Mouse (Mus musculus) liver, embryonic 15.5 days (tissue): ENCODE measurements around the gene Kcna2. TPM values are rescaled to one million over a fixed set of nuclear protein-coding genes. Genes with fewer than 3 reads are reported as not detected.

Experiments
- ATAC-seq: fragments of 200-750 bp; cut with Nextera tagmentation; 2 replicates; pipeline ENCODE4 v1.8.0; 2017; ENCODE audit warnings: moderate number of reproducible peaks, mild to moderate bottlenecking, moderate library complexity; ENCODE audit not compliant: insufficient read depth
- H3K27ac ChIP-seq: fragments of 300-500 bp; sonication (generic); replicated peaks from 2 replicates; pipeline ENCODE4 v1.5.1; 2015; ENCODE audit warnings: mild to moderate bottlenecking, inconsistent platforms
- H3K27me3 ChIP-seq: fragments of 300-500 bp; sonication (generic); 2 replicates; pipeline ENCODE4 v1.6.1; 2015; ENCODE audit warnings: mild to moderate bottlenecking, inconsistent platforms
- H3K36me3 ChIP-seq: fragments of 300-500 bp; sonication (generic); replicated peaks from 2 replicates; pipeline ENCODE4 v1.6.1; 2015; ENCODE audit warnings: moderate library complexity, mild to moderate bottlenecking, inconsistent platforms
- H3K4me1 ChIP-seq: fragments of 300-500 bp; sonication (generic); replicated peaks from 2 replicates; pipeline ENCODE4 v1.6.1; 2015; ENCODE audit warnings: inconsistent platforms
- H3K4me2 ChIP-seq: fragments of 300-500 bp; sonication (generic); 2 replicates; pipeline ENCODE4 v1.6.1; 2015; ENCODE audit warnings: moderate library complexity, mild to moderate bottlenecking, inconsistent platforms
- H3K4me3 ChIP-seq: fragments of 300-500 bp; sonication (generic); replicated peaks from 2 replicates; pipeline ENCODE4 v1.5.1; 2015; ENCODE audit warnings: mild to moderate bottlenecking, inconsistent platforms
- H3K9ac ChIP-seq: fragments of 300-500 bp; sonication (generic); 2 replicates; pipeline ENCODE4 v1.6.1; 2015; ENCODE audit warnings: moderate library complexity, mild to moderate bottlenecking, inconsistent platforms
- H3K9me3 ChIP-seq: fragments of 300-500 bp; sonication (generic); replicated peaks from 2 replicates; pipeline ENCODE4 v1.6.1; 2016; ENCODE audit warnings: inconsistent platforms
- WGBS: fragments of 180-500 bp; shearing (Covaris S2); methylation state at CpG from one replicate; pipeline ENCODE4 v1.1.7; 2015; ENCODE audit warnings: mixed read lengths; ENCODE audit not compliant: insufficient replicate concordance; 5-methylcytosine and 5-hydroxymethylcytosine counted together
- polyA plus RNA-seq: library from polyadenylated mRNA; unstranded; fragments of >200 nt; fragmentation: Nextera tagmentation; extraction: Ambion mirVana; gene quantifications from 2 replicates; pipeline ENCODE4 v1.2.1, GENCODE M21; 2015

Kcna2 gene
- polyA plus RNA-seq, 1 experiment from 2014 or later = 0.09 TPM

DNA sequence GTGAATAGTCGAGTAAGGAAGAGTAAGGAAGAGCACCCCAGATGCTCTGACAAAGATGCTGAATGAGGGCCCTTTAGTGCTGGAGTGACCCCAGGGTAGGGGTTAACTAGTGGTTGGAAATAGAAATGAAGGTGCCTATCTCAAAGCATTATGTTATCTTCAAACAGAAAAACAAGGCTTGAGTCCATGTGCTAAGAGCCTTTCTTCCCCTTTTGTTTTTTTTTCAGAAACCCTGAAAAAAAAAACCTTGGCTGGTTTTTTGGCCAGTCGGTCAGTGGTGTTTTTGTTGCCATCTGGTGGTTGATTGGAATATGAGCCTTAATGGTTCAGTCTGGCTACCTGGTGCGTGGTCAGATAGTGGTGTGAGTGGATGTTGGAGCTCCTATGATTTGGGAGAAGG, 19.7 kb upstream of the Kcna2 start:
- H3K4me2 ChIP-seq = no peak overlapping the region
- no peak overlapping the region for H3K9ac ChIP-seq
- no peak for ATAC-seq
- H3K27me3 ChIP-seq = no peaks in the 10 kb centered on the region
- H3K27ac ChIP-seq = no peak overlapping the region
- no peaks in the 10 kb centered on the region for H3K36me3 ChIP-seq
- 20% methylated on average over 3 of the region's 3 CpGs for WGBS
- H3K4me1 ChIP-seq = no peaks in the 10 kb centered on the region
- no peak overlapping the region for H3K4me3 ChIP-seq
- H3K9me3 ChIP-seq = no peaks in the 10 kb centered on the region

- H3K27me3 ChIP-seq = no peaks in the 10 kb centered on the region
- no peaks in the 10 kb centered on the region for H3K9me3 ChIP-seq
- H3K4me1 ChIP-seq = no peaks in the 10 kb centered on the region
- H3K9ac ChIP-seq = no peak overlapping the region
- H3K27ac ChIP-seq = no peak overlapping the region
- WGBS = 39% methylated on average over 3 of the region's 3 CpGs
- no peak overlapping the region for H3K4me3 ChIP-seq
- H3K4me2 ChIP-seq = no peak overlapping the region
- no peak for ATAC-seq
- no peaks in the 10 kb centered on the region for H3K36me3 ChIP-seq
These were observed 16.4 kb upstream of the Kcna2 start for GRCm38 (mm10) chr3:107084586-107084985.

DNA sequence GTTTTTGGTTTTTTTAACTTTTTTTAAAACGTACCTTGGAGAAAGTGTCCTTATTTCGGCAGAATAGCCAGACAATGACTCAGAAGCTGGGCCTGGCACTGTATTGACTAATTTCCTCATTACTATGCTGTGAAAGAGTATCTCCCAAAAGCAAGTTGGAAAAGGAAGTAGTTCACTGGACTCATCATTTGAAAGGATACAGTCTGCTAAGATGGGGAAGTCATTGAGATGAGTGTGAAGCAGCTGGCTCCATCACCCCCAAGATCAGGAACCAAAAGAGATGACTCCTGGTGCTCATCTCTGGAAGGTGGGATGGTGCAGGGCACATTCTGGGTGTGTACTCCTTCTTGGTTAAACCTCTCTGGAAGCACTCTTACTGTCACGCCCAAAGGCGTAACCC, 13.5 kb upstream of the Kcna2 start:
- H3K9ac ChIP-seq = no peak overlapping the region
- no peak for ATAC-seq
- H3K27ac ChIP-seq = no peak overlapping the region
- H3K4me3 ChIP-seq = no peak overlapping the region
- no peaks in the 10 kb centered on the region for H3K9me3 ChIP-seq
- no peaks in the 10 kb centered on the region for H3K4me1 ChIP-seq
- no peaks in the 10 kb centered on the region for H3K36me3 ChIP-seq
- H3K4me2 ChIP-seq = no peak overlapping the region
- H3K27me3 ChIP-seq = no peaks in the 10 kb centered on the region
- WGBS = 61% methylated on average over 4 of the region's 4 CpGs

DNA sequence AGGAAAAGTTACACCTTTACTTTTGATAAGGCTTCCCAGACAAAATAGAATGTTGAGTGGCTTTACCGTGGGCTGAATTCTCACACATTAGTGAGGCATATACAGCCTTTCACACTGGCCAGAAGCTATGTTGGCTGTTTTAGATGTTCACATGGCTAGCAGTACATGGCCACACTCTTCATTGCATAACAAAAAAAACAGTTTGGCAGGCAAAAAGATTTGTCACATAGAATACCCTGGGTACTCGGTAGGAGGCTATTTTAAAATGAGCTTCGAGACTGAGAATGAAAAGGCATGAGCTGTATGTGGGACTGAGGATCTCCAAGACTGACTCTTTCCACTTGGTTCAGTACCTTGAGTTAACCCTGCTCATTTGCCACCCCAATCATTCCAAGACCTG, 12.1 kb upstream of the Kcna2 start:
- Histone ChIP-seq H3K27me3 (no peaks in the 10 kb centered on the region), H3K4me2 (no peak overlapping the region), H3K4me1 (no peaks in the 10 kb centered on the region), H3K36me3 (no peaks in the 10 kb centered on the region), H3K27ac (no peak overlapping the region), H3K9me3 (no peaks in the 10 kb centered on the region), H3K9ac (no peak overlapping the region), H3K4me3 (no peak overlapping the region)
- no peak for ATAC-seq
- 66% methylated on average over 3 of the region's 3 CpGs for WGBS

GRCm38 (mm10) chr3:107089475-107089874, 11.5 kb upstream of the Kcna2 start:
- WGBS = 32% methylated on average over 3 of the region's 3 CpGs

DNA sequence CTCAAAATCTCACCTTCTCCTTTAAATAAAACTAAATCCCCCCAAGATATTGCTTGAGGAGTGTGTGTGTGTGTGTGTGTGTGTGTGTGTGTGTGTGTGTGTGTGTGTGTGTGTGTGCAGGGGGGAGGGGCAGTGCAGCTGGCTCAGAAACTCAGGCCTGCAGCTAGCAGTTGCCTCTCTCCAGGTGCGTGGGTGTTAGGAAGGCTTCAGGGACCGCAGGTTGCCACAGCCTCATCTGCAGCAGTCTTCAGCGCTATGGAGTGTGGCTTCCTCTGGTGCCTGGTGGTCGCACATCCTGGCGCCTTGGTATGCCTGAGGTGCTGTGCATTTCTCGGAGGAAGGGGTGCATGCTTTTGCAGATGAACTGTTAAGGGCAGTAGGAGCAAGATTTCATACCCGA, 10.9 kb upstream of the Kcna2 start:
- Histone ChIP-seq H3K9me3 (no peaks in the 10 kb centered on the region), H3K4me2 (no peak overlapping the region), H3K9ac (no peak overlapping the region), H3K27me3 (no peaks in the 10 kb centered on the region), H3K4me1 (no peaks in the 10 kb centered on the region), H3K4me3 (no peak overlapping the region), H3K27ac (no peak overlapping the region), H3K36me3 (no peaks in the 10 kb centered on the region)
- no peak for ATAC-seq
- 50% methylated on average over 7 of the region's 7 CpGs for WGBS

More at GRCm38 (mm10) chr3:107089475-107089874, 11.5 kb upstream of the Kcna2 start:
- H3K27me3 ChIP-seq = no peaks in the 10 kb centered on the region
- no peak overlapping the region for H3K27ac ChIP-seq
- H3K4me3 ChIP-seq = no peak overlapping the region
- no peaks in the 10 kb centered on the region for H3K36me3 ChIP-seq
- no peaks in the 10 kb centered on the region for H3K4me1 ChIP-seq
- H3K4me2 ChIP-seq = no peak overlapping the region
- H3K9me3 ChIP-seq = no peaks in the 10 kb centered on the region
- ATAC-seq = no peak
- no peak overlapping the region for H3K9ac ChIP-seq

- Histone ChIP-seq H3K4me3 (no peak overlapping the region), H3K36me3 (no peaks in the 10 kb centered on the region), H3K4me1 (no peaks in the 10 kb centered on the region), H3K9ac (no peak overlapping the region), H3K4me2 (no peak overlapping the region), H3K27ac (no peak overlapping the region), H3K27me3 (no peaks in the 10 kb centered on the region), H3K9me3 (no peaks in the 10 kb centered on the region)
- 46% methylated on average over 11 of the region's 11 CpGs for WGBS
- ATAC-seq = no peak
These were observed 10.4 kb upstream of the Kcna2 start for GRCm38 (mm10) chr3:107090403-107091150.

GRCm38 (mm10) chr3:107094028-107094427, 6.9 kb upstream of the Kcna2 start:
- H3K9ac ChIP-seq = no peak overlapping the region
- 3% methylated on average over 4 of the region's 4 CpGs for WGBS
- no peak for ATAC-seq

DNA sequence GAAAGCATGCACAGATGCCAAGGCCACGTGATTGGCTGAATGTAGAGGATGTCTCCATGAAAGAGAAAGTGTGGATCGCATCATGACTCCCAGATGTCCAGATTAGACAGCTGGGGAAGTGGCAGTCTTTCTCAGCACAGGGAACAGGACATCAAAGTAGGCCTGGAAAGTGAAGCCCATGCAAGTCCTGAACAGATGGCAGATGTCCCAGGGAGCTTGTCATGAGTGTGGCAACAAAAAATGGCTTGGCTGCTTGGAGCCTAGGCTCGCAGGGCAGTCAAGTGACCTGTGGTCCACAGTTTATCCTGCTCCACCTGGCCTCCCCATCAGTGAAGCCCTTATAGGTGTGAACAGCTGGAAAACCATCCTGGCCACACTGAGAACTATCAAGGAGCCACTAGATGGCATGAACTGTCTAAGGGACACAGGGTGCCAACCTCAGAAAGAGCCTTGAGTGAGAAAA, 4.6 kb upstream of the Kcna2 start:
- Histone ChIP-seq H3K36me3 (no peaks in the 10 kb centered on the region), H3K4me3 (no peak overlapping the region), H3K27ac (no peak overlapping the region), H3K9ac (no peak overlapping the region), H3K4me1 (no peaks in the 10 kb centered on the region), H3K9me3 (no peaks in the 10 kb centered on the region), H3K27me3 (peaks cover 28% of the 10 kb centered on the region), H3K4me2 (no peak overlapping the region)
- ATAC-seq = no peak
- 54% methylated on average over 3 of the region's 3 CpGs for WGBS

More at GRCm38 (mm10) chr3:107094028-107094427, 6.9 kb upstream of the Kcna2 start:
- peaks cover 5% of the 10 kb centered on the region; the same call in 1 of the 2 replicates for H3K27me3 ChIP-seq
- no peaks in the 10 kb centered on the region for H3K9me3 ChIP-seq
- H3K36me3 ChIP-seq = no peaks in the 10 kb centered on the region
- no peak overlapping the region for H3K4me3 ChIP-seq
- H3K4me2 ChIP-seq = no peak overlapping the region
- no peaks in the 10 kb centered on the region for H3K4me1 ChIP-seq
- H3K27ac ChIP-seq = no peak overlapping the region

- Histone ChIP-seq H3K4me1 (no peaks in the 10 kb centered on the region), H3K9me3 (no peaks in the 10 kb centered on the region), H3K36me3 (no peaks in the 10 kb centered on the region), H3K27me3 (peaks cover 59% of the 10 kb centered on the region), H3K9ac (no peak overlapping the region), H3K4me2 (no peak overlapping the region), H3K27ac (no peak overlapping the region), H3K4me3 (no peak overlapping the region)
- WGBS = 35% methylated on average over 2 of the region's 2 CpGs
- ATAC-seq = no peak
These were observed 1.1 kb upstream of the Kcna2 start for GRCm38 (mm10) chr3:107099866-107100265.

- WGBS = 3% methylated on average over 39 of the region's 41 CpGs
- H3K4me3 ChIP-seq = peak overlapping the region; percentile 23
- H3K9me3 ChIP-seq = no peaks in the 10 kb centered on the region
- H3K4me1 ChIP-seq = no peaks in the 10 kb centered on the region
- H3K4me2 ChIP-seq = peak overlapping the region; percentile 41
- H3K9ac ChIP-seq = no peak overlapping the region
- H3K27me3 ChIP-seq = peaks cover 59% of the 10 kb centered on the region
- no peaks in the 10 kb centered on the region for H3K36me3 ChIP-seq
- no peak overlapping the region for H3K27ac ChIP-seq
- no peak for ATAC-seq
These were observed 475 bp downstream of the Kcna2 start for GRCm38 (mm10) chr3:107101456-107101786.
